Mouse (Mus musculus) natural killer cell, adult 2 months (primary cell): ENCODE measurements at regions not wholly inside any gene's neighbourhood (a gene's known extent, or its start where the extent isn't known, plus 50 kb on each side); places are given as distances from the start of the nearest gene placed in this dataset.

Source experiments
- DNase-seq, 2 experiments: peaks; one replicate each; pipeline ENCODE4 v3.0.0; 2022; ENCODE audit warnings: low spot score in 2 of 2

- no peak for DNase-seq
Observed at GRCm38 (mm10) chr12:27283964-27284363, 58.4 kb downstream of the Sox11 start.

- no peak for DNase-seq
Observed at GRCm38 (mm10) chr12:27261965-27262364, 80.4 kb downstream of the Sox11 start.

- no peak for DNase-seq
Observed at GRCm38 (mm10) chr12:27254125-27254524, 88.2 kb downstream of the Sox11 start.

- no peak for DNase-seq
Observed at GRCm38 (mm10) chr12:27251521-27251920, 90.9 kb downstream of the Sox11 start.

GRCm38 (mm10) chr12:27248545-27248855, 93.9 kb downstream of the Sox11 start:
- no peak for DNase-seq

- DNase-seq: no peak
Observed at GRCm38 (mm10) chr12:27247756-27248544, 94.4 kb downstream of the Sox11 start.

- DNase-seq: no peak
Observed at GRCm38 (mm10) chr12:27235748-27236147, 106.6 kb downstream of the Sox11 start.

GRCm38 (mm10) chr12:27221541-27221940, 120.8 kb downstream of the Sox11 start:
- DNase-seq: no peak

GRCm38 (mm10) chr12:27201191-27201590, 141.2 kb downstream of the Sox11 start:
- DNase-seq: no peak

- no peak for DNase-seq
Observed at GRCm38 (mm10) chr12:27194001-27194400, 148.4 kb downstream of the Sox11 start.

- DNase-seq: no peak
Observed at GRCm38 (mm10) chr12:27191916-27192315, 150.5 kb downstream of the Sox11 start.

- no peak for DNase-seq
Observed at GRCm38 (mm10) chr12:27187480-27187879, 154.9 kb downstream of the Sox11 start.

GRCm38 (mm10) chr12:27182397-27183375, 159.7 kb downstream of the Sox11 start:
- no peak for DNase-seq

- DNase-seq: no peak
Observed at GRCm38 (mm10) chr12:27173561-27173960, 168.8 kb downstream of the Sox11 start.

- no peak for DNase-seq
Observed at GRCm38 (mm10) chr12:27173151-27173550, 169.2 kb downstream of the Sox11 start.

- no peak for DNase-seq
Observed at GRCm38 (mm10) chr12:27171595-27171994, 170.8 kb downstream of the Sox11 start.

GRCm38 (mm10) chr12:27164920-27165504, 177.4 kb downstream of the Sox11 start:
- DNase-seq: no peak

GRCm38 (mm10) chr12:27160063-27160686, 182.2 kb downstream of the Sox11 start:
- no peak for DNase-seq

GRCm38 (mm10) chr12:27159416-27160062, 182.8 kb downstream of the Sox11 start:
- no peak for DNase-seq

GRCm38 (mm10) chr12:27150871-27151853, 191.2 kb downstream of the Sox11 start:
- no peak for DNase-seq
